Mouse (Mus musculus): ENCODE measurements around the gene Il15ra. TPM values are rescaled to one million over a fixed set of nuclear protein-coding genes. Genes with fewer than 3 reads are reported as not detected.

Gene Il15ra
- polyA plus RNA-seq (2014; fragmentation: Nextera tagmentation; extraction: Ambion mirVana), result 0.99 and 1.5 TPM in 2 replicates

GRCm38 (mm10) chr2:11705201-11706025 is at the start of gene Il15ra:
TSS of gene Il15ra (plus strand) at chr2:11705290.
- H3K27me3 ChIP-seq (ENCODE audit: control insufficient read depth, insufficient read depth, low read length), result peaks cover 12% of the 10 kb centered on the region; the same call in 1 of the 2 replicates
- H3K4me2 ChIP-seq (replicated peaks; ENCODE audit: low read depth, low read length), result peak within 1 kb of the TSS; percentile 99
- H3K9me3 ChIP-seq (ENCODE audit: control insufficient read depth, low read length), result no peaks in the 10 kb centered on the region
- peak within 1 kb of the TSS; percentile 24 for H3K9ac ChIP-seq (ENCODE audit: low read depth, low read length)
- peak; percentile 73 for ATAC-seq (ENCODE audit: low FRiP score, low TSS enrichment)
- H3K4me3 ChIP-seq (ENCODE audit: low read length), result peak within 1 kb of the TSS; percentile 64
- H3K4me1 ChIP-seq (ENCODE audit: control insufficient read depth, insufficient read depth, low read length), result peaks cover 6% of the 10 kb centered on the region; the same call in 1 of the 2 replicates
- under 1% methylated on average over 35 of the region's 37 CpGs for WGBS
- no peaks in the 10 kb centered on the region for H3K36me3 ChIP-seq (ENCODE audit: control insufficient read depth, insufficient read depth, low read length)
- no peak within 1 kb of the TSS for H3K27ac ChIP-seq (ENCODE audit: low read depth, low read length)

- Histone ChIP-seq H3K36me3 (ENCODE audit: control insufficient read depth, insufficient read depth, low read length) (no peaks in the 10 kb centered on the region), H3K27ac (ENCODE audit: low read depth, low read length) (no peak overlapping the region), H3K9me3 (ENCODE audit: control insufficient read depth, low read length) (no peaks in the 10 kb centered on the region), H3K4me3 (ENCODE audit: low read length) (no peak overlapping the region), H3K27me3 (ENCODE audit: control insufficient read depth, insufficient read depth, low read length) (no peaks in the 10 kb centered on the region), H3K9ac (ENCODE audit: low read depth, low read length) (no peak overlapping the region), H3K4me1 (ENCODE audit: control insufficient read depth, insufficient read depth, low read length) (no peaks in the 10 kb centered on the region), H3K4me2 (replicated peaks; ENCODE audit: low read depth, low read length) (no peak overlapping the region)
- no peak for ATAC-seq (ENCODE audit: low FRiP score, low TSS enrichment)
- 87% methylated on average over 2 of the region's 2 CpGs for WGBS
Observed at GRCm38 (mm10) chr2:11657581-11657980, 47.5 kb upstream of the Il15ra start.

- H3K36me3 ChIP-seq (ENCODE audit: control insufficient read depth, insufficient read depth, low read length), result no peaks in the 10 kb centered on the region
- no peak for ATAC-seq (ENCODE audit: low FRiP score, low TSS enrichment)
- H3K9me3 ChIP-seq (ENCODE audit: control insufficient read depth, low read length), result no peaks in the 10 kb centered on the region
- no peak overlapping the region for H3K27ac ChIP-seq (ENCODE audit: low read depth, low read length)
- no peaks in the 10 kb centered on the region for H3K27me3 ChIP-seq (ENCODE audit: control insufficient read depth, insufficient read depth, low read length)
- no peak overlapping the region for H3K4me3 ChIP-seq (ENCODE audit: low read length)
- no peaks in the 10 kb centered on the region for H3K4me1 ChIP-seq (ENCODE audit: control insufficient read depth, insufficient read depth, low read length)
- WGBS, result 15% methylated on average over 2 of the region's 2 CpGs
- H3K4me2 ChIP-seq (replicated peaks; ENCODE audit: low read depth, low read length), result no peak overlapping the region
- no peak overlapping the region for H3K9ac ChIP-seq (ENCODE audit: low read depth, low read length)
Observed at GRCm38 (mm10) chr2:11659263-11659662, 45.8 kb upstream of the Il15ra start.

GRCm38 (mm10) chr2:11662143-11662906 is 42.8 kb upstream of the Il15ra start:
- Histone ChIP-seq H3K4me1 (ENCODE audit: control insufficient read depth, insufficient read depth, low read length) (no peaks in the 10 kb centered on the region), H3K27ac (ENCODE audit: low read depth, low read length) (no peak overlapping the region), H3K27me3 (ENCODE audit: control insufficient read depth, insufficient read depth, low read length) (no peaks in the 10 kb centered on the region), H3K9me3 (ENCODE audit: control insufficient read depth, low read length) (no peaks in the 10 kb centered on the region), H3K36me3 (ENCODE audit: control insufficient read depth, insufficient read depth, low read length) (no peaks in the 10 kb centered on the region), H3K9ac (ENCODE audit: low read depth, low read length) (no peak overlapping the region), H3K4me2 (replicated peaks; ENCODE audit: low read depth, low read length) (no peak overlapping the region), H3K4me3 (ENCODE audit: low read length) (no peak overlapping the region)
- ATAC-seq (ENCODE audit: low FRiP score, low TSS enrichment), result no peak
- 82% methylated on average over 6 of the region's 6 CpGs for WGBS

GRCm38 (mm10) chr2:11662907-11663230 is 42.2 kb upstream of the Il15ra start:
- no peak for ATAC-seq (ENCODE audit: low FRiP score, low TSS enrichment)

GRCm38 (mm10) chr2:11663961-11664360 is 41.1 kb upstream of the Il15ra start:
- H3K9ac ChIP-seq (ENCODE audit: low read depth, low read length), result no peak overlapping the region
- no peaks in the 10 kb centered on the region for H3K4me1 ChIP-seq (ENCODE audit: control insufficient read depth, insufficient read depth, low read length)
- WGBS, result 6% methylated on average over 10 of the region's 10 CpGs
- H3K9me3 ChIP-seq (ENCODE audit: control insufficient read depth, low read length), result no peaks in the 10 kb centered on the region
- H3K4me2 ChIP-seq (replicated peaks; ENCODE audit: low read depth, low read length), result peak overlapping the region; percentile 34
- H3K27ac ChIP-seq (ENCODE audit: low read depth, low read length), result no peak overlapping the region
- H3K4me3 ChIP-seq (ENCODE audit: low read length), result no peak overlapping the region
- no peaks in the 10 kb centered on the region for H3K27me3 ChIP-seq (ENCODE audit: control insufficient read depth, insufficient read depth, low read length)
- H3K36me3 ChIP-seq (ENCODE audit: control insufficient read depth, insufficient read depth, low read length), result no peaks in the 10 kb centered on the region
- peak; percentile 88 for ATAC-seq (ENCODE audit: low FRiP score, low TSS enrichment)

More at GRCm38 (mm10) chr2:11662907-11663230, 42.2 kb upstream of the Il15ra start:
- Histone ChIP-seq H3K9ac (ENCODE audit: low read depth, low read length) (no peak overlapping the region), H3K4me2 (replicated peaks; ENCODE audit: low read depth, low read length) (no peak overlapping the region), H3K9me3 (ENCODE audit: control insufficient read depth, low read length) (no peaks in the 10 kb centered on the region), H3K4me3 (ENCODE audit: low read length) (no peak overlapping the region), H3K4me1 (ENCODE audit: control insufficient read depth, insufficient read depth, low read length) (no peaks in the 10 kb centered on the region), H3K27ac (ENCODE audit: low read depth, low read length) (no peak overlapping the region), H3K27me3 (ENCODE audit: control insufficient read depth, insufficient read depth, low read length) (no peaks in the 10 kb centered on the region), H3K36me3 (ENCODE audit: control insufficient read depth, insufficient read depth, low read length) (no peaks in the 10 kb centered on the region)
- WGBS, result 89% methylated on average over 1 of the region's 1 CpGs

- no peaks in the 10 kb centered on the region for H3K27me3 ChIP-seq (ENCODE audit: control insufficient read depth, insufficient read depth, low read length)
- WGBS, result 52% methylated on average over 6 of the region's 6 CpGs
- no peak overlapping the region for H3K9ac ChIP-seq (ENCODE audit: low read depth, low read length)
- H3K4me3 ChIP-seq (ENCODE audit: low read length), result no peak overlapping the region
- no peaks in the 10 kb centered on the region for H3K36me3 ChIP-seq (ENCODE audit: control insufficient read depth, insufficient read depth, low read length)
- no peak for ATAC-seq (ENCODE audit: low FRiP score, low TSS enrichment)
- no peaks in the 10 kb centered on the region for H3K9me3 ChIP-seq (ENCODE audit: control insufficient read depth, low read length)
- no peak overlapping the region for H3K27ac ChIP-seq (ENCODE audit: low read depth, low read length)
- no peaks in the 10 kb centered on the region for H3K4me1 ChIP-seq (ENCODE audit: control insufficient read depth, insufficient read depth, low read length)
- peak overlapping the region; percentile 34 for H3K4me2 ChIP-seq (replicated peaks; ENCODE audit: low read depth, low read length)
Observed at GRCm38 (mm10) chr2:11664367-11664766, 40.7 kb upstream of the Il15ra start.

GRCm38 (mm10) chr2:11664806-11665205 is 40.3 kb upstream of the Il15ra start:
- Histone ChIP-seq H3K9me3 (ENCODE audit: control insufficient read depth, low read length) (no peaks in the 10 kb centered on the region), H3K4me3 (ENCODE audit: low read length) (no peak overlapping the region), H3K27me3 (ENCODE audit: control insufficient read depth, insufficient read depth, low read length) (no peaks in the 10 kb centered on the region), H3K4me1 (ENCODE audit: control insufficient read depth, insufficient read depth, low read length) (no peaks in the 10 kb centered on the region), H3K36me3 (ENCODE audit: control insufficient read depth, insufficient read depth, low read length) (no peaks in the 10 kb centered on the region), H3K27ac (ENCODE audit: low read depth, low read length) (no peak overlapping the region), H3K9ac (ENCODE audit: low read depth, low read length) (no peak overlapping the region), H3K4me2 (replicated peaks; ENCODE audit: low read depth, low read length) (no peak overlapping the region)
- 85% methylated on average over 4 of the region's 4 CpGs for WGBS
- no peak for ATAC-seq (ENCODE audit: low FRiP score, low TSS enrichment)

- Histone ChIP-seq H3K36me3 (ENCODE audit: control insufficient read depth, insufficient read depth, low read length) (no peaks in the 10 kb centered on the region), H3K4me1 (ENCODE audit: control insufficient read depth, insufficient read depth, low read length) (no peaks in the 10 kb centered on the region), H3K4me2 (replicated peaks; ENCODE audit: low read depth, low read length) (no peak overlapping the region), H3K9ac (ENCODE audit: low read depth, low read length) (no peak overlapping the region), H3K27ac (ENCODE audit: low read depth, low read length) (no peak overlapping the region), H3K4me3 (ENCODE audit: low read length) (no peak overlapping the region), H3K9me3 (ENCODE audit: control insufficient read depth, low read length) (no peaks in the 10 kb centered on the region), H3K27me3 (ENCODE audit: control insufficient read depth, insufficient read depth, low read length) (no peaks in the 10 kb centered on the region)
- WGBS, result 85% methylated on average over 3 of the region's 3 CpGs
- ATAC-seq (ENCODE audit: low FRiP score, low TSS enrichment), result no peak
Observed at GRCm38 (mm10) chr2:11665326-11665725, 39.8 kb upstream of the Il15ra start.
